Mouse (Mus musculus): ENCODE measurements around the gene Cdk9.

The Cdk9 gene

GRCm38 (mm10) chr2:32673176-32673917 lies 39.5 kb downstream of the Cdk9 start:
- no peak for DNase-seq (ENCODE audit: low spot score)

DNA sequence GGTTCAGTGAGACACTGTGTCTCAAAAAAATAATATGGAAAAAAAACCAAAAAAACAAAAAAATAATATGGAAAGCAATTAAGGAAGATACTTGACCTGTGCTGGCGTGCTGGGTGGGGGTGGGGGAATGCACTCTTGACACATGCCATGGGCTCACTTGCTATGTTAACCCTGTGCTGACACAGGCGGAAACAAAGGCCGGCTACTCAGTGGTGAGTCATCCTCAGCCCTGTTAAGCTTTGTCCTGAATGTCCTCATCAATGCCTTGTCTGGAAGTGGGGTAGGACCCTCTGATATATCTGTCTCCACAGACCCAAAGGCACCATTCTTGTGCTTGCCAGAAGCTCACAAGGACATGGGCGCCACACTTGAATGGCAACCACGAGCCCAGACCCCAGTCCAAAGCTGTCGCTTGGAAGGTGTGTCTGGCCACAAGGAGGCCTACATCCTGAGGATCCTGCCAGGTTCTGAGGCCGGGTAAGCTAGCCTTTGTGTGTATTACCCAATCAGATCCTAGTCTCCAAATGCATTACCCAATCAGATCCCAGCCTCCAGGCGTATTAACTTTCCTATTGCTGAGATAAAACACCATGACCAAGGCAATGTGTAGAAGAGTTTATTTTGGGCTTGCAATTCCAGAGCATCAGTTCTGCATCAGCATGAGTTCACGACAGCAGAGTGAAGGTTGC lies 40.8 kb downstream of the Cdk9 start:
- DNase-seq (ENCODE audit: low spot score) = no peak

- no peak for DNase-seq (ENCODE audit: low spot score)
These were observed 41.7 kb downstream of the Cdk9 start for GRCm38 (mm10) chr2:32671147-32671546.

GRCm38 (mm10) chr2:32669876-32670275 lies 43.0 kb downstream of the Cdk9 start:
- DNase-seq (ENCODE audit: low spot score) = no peak

- no peak for DNase-seq (ENCODE audit: low spot score)
These were observed 44.7 kb downstream of the Cdk9 start for GRCm38 (mm10) chr2:32668176-32668575.

DNA sequence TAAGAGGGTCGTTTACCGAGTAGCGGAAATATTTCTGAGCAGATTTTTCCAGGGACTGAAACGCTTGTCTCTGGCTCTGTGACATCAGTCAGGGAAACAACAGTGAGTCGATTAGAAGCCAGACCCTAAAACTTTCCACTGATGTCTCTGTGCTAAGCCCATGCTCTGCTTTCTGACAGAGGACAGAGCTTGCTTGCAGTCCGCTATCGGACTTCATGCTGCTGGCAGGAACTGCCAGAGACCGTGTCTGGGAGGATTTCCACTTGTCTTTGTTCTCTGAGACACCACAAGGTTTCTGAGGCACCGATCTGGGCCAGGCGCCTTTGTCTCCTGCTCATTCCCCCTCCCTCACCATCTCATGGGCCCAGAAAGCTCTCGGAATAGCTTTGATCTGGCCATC lies 45.1 kb downstream of the Cdk9 start:
- DNase-seq (ENCODE audit: low spot score) = no peak

- no peak for DNase-seq (ENCODE audit: low spot score)
These were observed 47.0 kb downstream of the Cdk9 start for GRCm38 (mm10) chr2:32665853-32666252.

GRCm38 (mm10) chr2:32665345-32665744 lies 47.5 kb downstream of the Cdk9 start:
- DNase-seq (ENCODE audit: low spot score) = no peak

GRCm38 (mm10) chr2:32662291-32662690 lies 50.6 kb downstream of the Cdk9 start:
- DNase-seq (ENCODE audit: low spot score) = no peak

DNA sequence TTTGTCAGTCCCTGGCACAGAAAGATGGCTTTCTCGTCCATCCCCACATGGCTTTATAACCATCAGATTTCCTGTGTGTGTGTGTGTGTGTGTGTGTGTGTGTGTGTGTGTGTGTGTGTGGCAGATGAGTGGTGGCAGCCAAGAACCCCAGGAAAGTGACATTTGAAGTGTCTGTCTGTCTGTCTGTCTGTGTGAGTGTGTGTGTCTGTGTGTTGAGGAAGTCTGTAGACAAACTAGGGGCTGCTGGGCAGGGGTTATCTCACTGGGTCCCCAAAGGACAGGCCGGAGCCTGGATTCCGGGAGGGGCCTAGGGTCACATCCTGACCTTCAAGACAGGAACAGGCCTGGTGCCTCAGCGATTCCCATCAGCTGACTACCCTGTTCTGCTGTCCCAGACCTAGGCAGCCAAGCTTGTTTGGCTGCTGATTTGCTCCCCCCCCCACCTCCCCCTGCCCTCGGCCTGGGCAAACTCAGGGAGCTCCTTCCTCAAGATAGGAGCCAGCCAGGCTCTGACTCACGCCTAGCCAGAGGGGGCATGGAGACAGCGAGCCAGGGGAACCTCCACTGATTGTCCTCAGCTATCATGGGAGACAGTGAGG lies 51.3 kb downstream of the Cdk9 start:
- no peak for DNase-seq (ENCODE audit: low spot score)

- DNase-seq (ENCODE audit: low spot score) = no peak
These were observed 54.0 kb downstream of the Cdk9 start for GRCm38 (mm10) chr2:32658873-32659272.

DNA sequence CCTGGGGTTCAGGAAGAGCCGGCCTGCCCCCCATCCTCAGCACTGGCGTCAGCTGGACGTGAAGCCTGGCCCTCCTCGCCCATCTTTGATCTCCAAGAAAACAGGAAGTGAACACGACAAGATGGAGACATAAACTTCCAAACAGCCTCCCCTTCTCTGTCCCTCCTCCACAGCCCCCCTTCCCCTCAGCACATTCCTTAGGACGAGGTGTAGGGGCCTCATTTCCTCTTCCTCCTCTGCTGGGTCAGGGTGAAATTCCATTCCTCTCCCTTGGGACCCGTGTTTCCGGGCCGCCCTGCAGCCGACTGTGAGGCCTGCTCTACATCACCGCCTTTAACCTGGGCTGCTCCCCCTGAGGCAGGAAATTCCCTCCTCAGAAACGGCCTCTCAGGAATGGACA lies 57.0 kb downstream of the Cdk9 start:
- no peak for DNase-seq (ENCODE audit: low spot score)

Data from ovary, postnatal 36 days (tissue).